Mouse (Mus musculus): ENCODE results near the gene Rab3il1. TPM values are rescaled to one million over a fixed set of nuclear protein-coding genes. Genes with fewer than 3 reads are reported as not detected.

Gene Rab3il1
- polyA plus RNA-seq, 1 experiment: 13.8 TPM

GRCm38 (mm10) chr19:10062292-10062691, 60.8 kb downstream of the Rab3il1 start:
- WGBS: 79% methylated on average over 8 of the region's 8 CpGs
- Histone ChIP-seq H3K4me3 (replicated peaks; ENCODE audit: extremely low read depth, low read depth, low read length) (no peak overlapping the region), H3K4me1 (ENCODE audit: control insufficient read depth, insufficient read depth, low read length) (peaks cover 10% of the 10 kb centered on the region)
- TF ChIP-seq CTCF (IDR thresholded peaks at IDR 0.05; ENCODE audit: insufficient read depth, low read length) (no peak), POLR2A (IDR thresholded peaks at IDR 0.05; ENCODE audit: borderline replicate concordance, extremely low read depth, low read depth, low read length) (no peak)
- no peak for DNase-seq

DNA sequence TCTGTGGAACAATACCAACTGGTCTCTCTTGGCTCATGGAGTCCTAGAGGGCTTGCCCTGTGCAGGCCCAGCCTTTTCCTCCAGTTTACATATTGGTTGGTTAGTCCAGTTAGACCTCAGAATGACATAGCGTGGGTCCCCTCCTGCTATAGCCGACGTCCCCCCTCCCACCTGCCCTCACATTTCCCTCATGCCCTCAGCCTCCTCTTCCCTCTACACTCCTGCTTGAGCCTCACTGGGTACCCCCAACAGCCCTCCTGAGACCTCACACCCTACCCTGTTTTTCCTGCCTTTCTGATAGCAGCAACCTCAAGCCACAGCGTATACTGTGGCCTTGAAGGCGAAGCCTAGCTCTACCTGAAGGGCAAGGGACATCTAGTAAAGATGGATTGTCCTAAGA, 61.4 kb downstream of the Rab3il1 start:
- Histone ChIP-seq H3K4me1 (ENCODE audit: control insufficient read depth, insufficient read depth, low read length) (peaks cover 10% of the 10 kb centered on the region), H3K4me3 (replicated peaks; ENCODE audit: extremely low read depth, low read depth, low read length) (no peak overlapping the region)
- whole genome bisulfite sequencing: 85% methylated on average over 5 of the region's 5 CpGs
- TF ChIP-seq POLR2A (IDR thresholded peaks at IDR 0.05; ENCODE audit: borderline replicate concordance, extremely low read depth, low read depth, low read length) (no peak), CTCF (IDR thresholded peaks at IDR 0.05; ENCODE audit: insufficient read depth, low read length) (no peak)
- no peak for DNase-seq

GRCm38 (mm10) chr19:10064173-10065012, 62.9 kb downstream of the Rab3il1 start:
- no peak for DNase-seq
- no peak overlapping the region for H3K4me3 ChIP-seq (replicated peaks; ENCODE audit: extremely low read depth, low read depth, low read length)
- TF ChIP-seq CTCF (IDR thresholded peaks at IDR 0.05; ENCODE audit: insufficient read depth, low read length): no peak
- TF ChIP-seq POLR2A (IDR thresholded peaks at IDR 0.05; ENCODE audit: borderline replicate concordance, extremely low read depth, low read depth, low read length): no peak
- H3K4me1 ChIP-seq (ENCODE audit: control insufficient read depth, insufficient read depth, low read length): peaks cover 10% of the 10 kb centered on the region
- 53% methylated on average over 10 of the region's 10 CpGs for WGBS

- H3K4me3 ChIP-seq (replicated peaks; ENCODE audit: extremely low read depth, low read depth, low read length): no peak overlapping the region
- peaks cover 5% of the 10 kb centered on the region for H3K4me1 ChIP-seq (ENCODE audit: control insufficient read depth, insufficient read depth, low read length)
- DNase-seq: no peak
- TF ChIP-seq POLR2A (IDR thresholded peaks at IDR 0.05; ENCODE audit: borderline replicate concordance, extremely low read depth, low read depth, low read length) (no peak), CTCF (IDR thresholded peaks at IDR 0.05; ENCODE audit: insufficient read depth, low read length) (no peak)
- 71% methylated on average over 5 of the region's 5 CpGs for WGBS
These were observed 64.2 kb downstream of the Rab3il1 start for GRCm38 (mm10) chr19:10065465-10066188.

- H3K4me3 ChIP-seq (replicated peaks; ENCODE audit: extremely low read depth, low read depth, low read length): no peak overlapping the region
- TF ChIP-seq CTCF (IDR thresholded peaks at IDR 0.05; ENCODE audit: insufficient read depth, low read length): no peak
- TF ChIP-seq POLR2A (IDR thresholded peaks at IDR 0.05; ENCODE audit: borderline replicate concordance, extremely low read depth, low read depth, low read length): no peak
- WGBS: 85% methylated on average over 4 of the region's 4 CpGs
- peaks cover 2% of the 10 kb centered on the region; the same call in 1 of the 2 replicates for H3K4me1 ChIP-seq (ENCODE audit: control insufficient read depth, insufficient read depth, low read length)
- DNase-seq: no peak
These were observed 64.7 kb downstream of the Rab3il1 start for GRCm38 (mm10) chr19:10066189-10066500.

DNA sequence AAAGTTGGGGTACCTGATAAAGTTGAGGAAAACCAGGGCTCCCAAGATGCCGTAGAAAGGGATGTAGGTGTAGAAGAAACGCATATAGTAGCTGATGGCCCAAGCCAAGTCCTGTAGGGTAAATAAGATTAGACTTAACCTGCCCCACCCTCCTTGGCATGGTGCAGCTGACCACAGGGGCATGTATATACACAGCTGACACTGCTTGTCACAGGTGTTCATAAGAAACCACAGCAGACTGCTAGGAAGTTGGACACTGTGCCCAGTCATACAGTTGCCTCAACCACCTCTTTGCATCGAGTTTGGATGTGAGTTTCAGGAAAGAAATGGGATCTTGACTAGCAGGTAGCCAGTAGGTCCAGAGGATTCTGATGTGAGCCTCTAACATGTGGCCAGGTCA, 65.0 kb downstream of the Rab3il1 start:
- TF ChIP-seq CTCF (IDR thresholded peaks at IDR 0.05; ENCODE audit: insufficient read depth, low read length) (no peak), POLR2A (IDR thresholded peaks at IDR 0.05; ENCODE audit: borderline replicate concordance, extremely low read depth, low read depth, low read length) (no peak)
- Histone ChIP-seq H3K4me3 (replicated peaks; ENCODE audit: extremely low read depth, low read depth, low read length) (no peak overlapping the region), H3K4me1 (ENCODE audit: control insufficient read depth, insufficient read depth, low read length) (peaks cover 2% of the 10 kb centered on the region; the same call in 1 of the 2 replicates)
- DNase-seq: no peak
- 73% methylated on average over 3 of the region's 3 CpGs for WGBS

DNA sequence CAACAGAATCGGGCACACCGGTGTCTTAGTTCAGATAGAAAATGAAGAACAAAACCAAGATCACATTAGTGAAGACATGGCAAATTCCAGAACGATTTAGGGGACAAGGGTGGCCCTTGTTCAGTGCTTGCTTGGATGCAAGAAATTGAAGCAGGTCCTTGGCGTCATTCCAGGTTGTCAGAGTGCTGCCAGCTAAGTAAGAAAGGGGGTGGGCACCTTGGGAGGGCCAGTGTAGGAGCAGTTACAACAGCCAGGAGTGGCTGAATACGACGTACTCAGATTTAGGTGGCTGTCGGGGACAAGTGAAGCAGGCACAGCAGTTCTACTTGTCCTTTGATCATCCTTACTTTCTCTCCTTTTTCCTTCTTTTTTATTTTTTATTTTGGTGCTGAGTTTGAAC, 66.2 kb downstream of the Rab3il1 start:
- Histone ChIP-seq H3K4me3 (replicated peaks; ENCODE audit: extremely low read depth, low read depth, low read length) (no peak overlapping the region), H3K4me1 (ENCODE audit: control insufficient read depth, insufficient read depth, low read length) (peaks cover 2% of the 10 kb centered on the region; the same call in 1 of the 2 replicates)
- DNase-seq: no peak
- WGBS: 71% methylated on average over 7 of the region's 7 CpGs
- TF ChIP-seq CTCF (IDR thresholded peaks at IDR 0.05; ENCODE audit: insufficient read depth, low read length) (no peak), POLR2A (IDR thresholded peaks at IDR 0.05; ENCODE audit: borderline replicate concordance, extremely low read depth, low read depth, low read length) (no peak)

DNA sequence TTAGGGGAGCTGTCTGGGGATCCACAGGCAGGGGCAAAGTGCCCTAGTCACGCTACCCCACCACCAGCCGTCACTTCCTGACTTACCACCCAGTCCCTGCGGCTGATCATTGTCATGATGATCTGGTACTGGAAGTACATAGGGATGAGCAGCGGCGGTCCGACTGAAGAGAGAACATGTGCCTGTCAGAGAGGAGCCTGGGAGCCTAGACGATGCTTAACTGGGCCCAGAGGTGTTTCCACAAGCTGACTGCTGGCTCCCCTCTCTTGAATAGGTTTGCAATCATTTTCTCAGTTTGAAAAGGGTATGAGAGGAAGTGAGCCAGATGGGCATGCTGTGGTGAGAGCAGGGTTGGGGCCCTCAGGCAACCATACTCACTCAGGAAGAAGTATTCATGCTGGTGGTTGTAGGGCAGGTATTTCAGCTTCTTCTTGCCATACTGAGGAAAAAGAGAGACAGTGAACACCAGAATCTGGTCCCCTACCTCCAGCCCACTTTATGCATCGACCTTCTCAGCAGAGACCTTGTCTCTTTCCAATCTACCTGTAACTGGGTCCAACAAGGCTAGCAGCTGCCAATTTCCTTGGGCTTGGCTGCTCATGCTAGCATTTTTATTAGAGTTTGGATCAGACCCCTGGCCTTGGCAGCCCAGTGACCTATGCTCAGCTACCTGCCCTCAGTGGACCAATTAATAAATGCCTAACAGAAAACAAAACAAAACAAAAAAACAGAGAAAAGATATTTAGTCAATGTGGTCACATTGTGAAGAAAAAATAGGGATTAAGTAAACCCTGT, 68.9 kb downstream of the Rab3il1 start:
- TF ChIP-seq POLR2A (IDR thresholded peaks at IDR 0.05; ENCODE audit: borderline replicate concordance, extremely low read depth, low read depth, low read length) (no peak), CTCF (IDR thresholded peaks at IDR 0.05; ENCODE audit: insufficient read depth, low read length) (no peak)
- no peak overlapping the region for H3K4me3 ChIP-seq (replicated peaks; ENCODE audit: extremely low read depth, low read depth, low read length)
- no peak for DNase-seq
- H3K4me1 ChIP-seq (ENCODE audit: control insufficient read depth, insufficient read depth, low read length): no peaks in the 10 kb centered on the region
- whole genome bisulfite sequencing: 84% methylated on average over 8 of the region's 8 CpGs

DNA sequence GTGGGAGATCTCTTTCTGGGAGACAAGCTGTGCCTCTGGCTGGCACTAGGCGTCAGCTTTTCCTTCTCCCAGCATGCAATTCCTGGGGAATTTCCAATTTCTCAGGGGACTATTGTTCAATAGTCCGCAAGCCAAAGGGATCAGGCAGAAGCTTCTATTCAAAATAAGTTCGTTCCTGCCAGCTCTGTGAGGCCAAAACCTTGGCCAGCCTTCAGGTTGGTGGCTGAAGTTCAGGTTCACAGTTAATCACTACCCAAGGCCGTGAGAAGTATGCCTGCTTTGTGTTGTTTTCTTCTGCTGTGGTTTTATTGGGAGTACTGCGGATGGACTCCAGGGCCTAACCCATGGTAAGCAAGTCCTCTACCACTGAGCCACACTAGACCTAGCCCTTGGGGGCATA, 69.7 kb downstream of the Rab3il1 start:
- no peak for DNase-seq
- TF ChIP-seq POLR2A (IDR thresholded peaks at IDR 0.05; ENCODE audit: borderline replicate concordance, extremely low read depth, low read depth, low read length): no peak
- no peak for TF ChIP-seq CTCF (IDR thresholded peaks at IDR 0.05; ENCODE audit: insufficient read depth, low read length)
- WGBS: 60% methylated on average over 5 of the region's 5 CpGs
- H3K4me1 ChIP-seq (ENCODE audit: control insufficient read depth, insufficient read depth, low read length): no peaks in the 10 kb centered on the region
- H3K4me3 ChIP-seq (replicated peaks; ENCODE audit: extremely low read depth, low read depth, low read length): no peak overlapping the region
